Mouse (Mus musculus) CD8-positive naive resting alpha-beta T cell, adult 2 months (primary cell): Measurements from ENCODE around the gene Ctsh.
A peak's percentile ranks its signal among the peaks of the same experiment; 100 is the strongest.
"Not testable (repeated sequence)": the region's sequence is repeated elsewhere in the genome, so short reads cannot be mapped to it uniquely, and the experiment has no call there.

ENCODE experiments used
- DNase-seq, 2 experiments: peaks; one replicate each; pipeline ENCODE4 v3.0.0; 2022; ENCODE audit warnings: low read depth in 2 of 2, low spot score in 2 of 2

The Ctsh gene

GRCm38 (mm10) chr9:90056716-90057115 is 2.8 kb downstream of the Ctsh start:
- no peak for DNase-seq

GRCm38 (mm10) chr9:90059828-90060573 is 6.0 kb downstream of the Ctsh start:
- no peak for DNase-seq

- no peak for DNase-seq
Observed at GRCm38 (mm10) chr9:90060574-90060875, 6.6 kb downstream of the Ctsh start.

- not testable (repeated sequence) for DNase-seq
Observed at GRCm38 (mm10) chr9:90060932-90061331, 7.0 kb downstream of the Ctsh start.

GRCm38 (mm10) chr9:90067341-90067740 is 13.4 kb downstream of the Ctsh start:
- no peak for DNase-seq

GRCm38 (mm10) chr9:90068786-90069185 is 14.8 kb downstream of the Ctsh start:
- no peak for DNase-seq

- no peak for DNase-seq
Observed at GRCm38 (mm10) chr9:90069485-90069884, 15.5 kb downstream of the Ctsh start.

GRCm38 (mm10) chr9:90070174-90070573 is 16.2 kb downstream of the Ctsh start:
- DNase-seq, result no peak

GRCm38 (mm10) chr9:90075336-90075735 is 21.4 kb downstream of the Ctsh start:
- DNase-seq, result no peak

- DNase-seq, result no peak
Observed at GRCm38 (mm10) chr9:90076131-90076530, 22.2 kb downstream of the Ctsh start.

- peak; percentile 26 to 42 for DNase-seq
Observed at GRCm38 (mm10) chr9:90076849-90077461, 23.0 kb downstream of the Ctsh start.

GRCm38 (mm10) chr9:90081961-90082360 is 28.0 kb downstream of the Ctsh start:
- not testable (repeated sequence) for DNase-seq

GRCm38 (mm10) chr9:90082992-90083391 is 29.0 kb downstream of the Ctsh start:
- no peak for DNase-seq

- no peak for DNase-seq
Observed at GRCm38 (mm10) chr9:90084152-90084551, 30.2 kb downstream of the Ctsh start.

- DNase-seq, result no peak
Observed at GRCm38 (mm10) chr9:90084766-90085468, 31.0 kb downstream of the Ctsh start.

- DNase-seq, result no peak
Observed at GRCm38 (mm10) chr9:90087906-90088485, 34.0 kb downstream of the Ctsh start.

- no peak for DNase-seq
Observed at GRCm38 (mm10) chr9:90089339-90090104, 35.6 kb downstream of the Ctsh start.

- DNase-seq, result peak in 1 of 2 experiments; percentile 27
Observed at GRCm38 (mm10) chr9:90098934-90099333, 45.0 kb downstream of the Ctsh start.

- DNase-seq, result no peak
Observed at GRCm38 (mm10) chr9:90100760-90101159, 46.8 kb downstream of the Ctsh start.

GRCm38 (mm10) chr9:90105462-90105861 is 51.5 kb downstream of the Ctsh start:
- DNase-seq, result no peak

GRCm38 (mm10) chr9:90106915-90107314 is 53.0 kb downstream of the Ctsh start:
- DNase-seq, result no peak
